Mouse (Mus musculus): ENCODE measurements around the gene Tmem132c. TPM values are rescaled to one million over a fixed set of nuclear protein-coding genes. Genes with fewer than 3 reads are reported as not detected.
A peak's percentile ranks its signal among the peaks of the same experiment; 100 is the strongest.

Tmem132c gene
- total and polyA plus RNA-seq, 2 experiments, result under 0.01 TPM; not detected in 1

DNA sequence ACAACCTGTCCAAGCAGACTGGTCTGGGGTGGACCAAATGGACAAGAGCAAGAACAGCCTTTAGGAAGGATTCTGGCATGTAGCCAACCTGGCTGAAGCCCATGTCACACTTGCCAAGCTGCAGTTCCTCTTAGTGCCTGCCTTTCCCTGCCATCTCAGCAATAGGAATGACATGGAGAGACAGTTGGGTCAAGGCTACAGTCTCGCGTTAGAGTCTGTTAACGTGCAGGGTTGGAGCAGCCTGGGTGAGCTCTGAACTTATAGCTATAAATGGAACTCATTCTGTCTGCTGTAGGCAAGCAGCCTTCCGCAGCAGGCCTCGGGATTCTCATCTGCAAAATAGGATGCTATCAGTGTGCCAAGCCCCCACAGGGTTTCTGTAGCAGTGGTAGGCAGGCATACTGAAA, 305.0 kb downstream of the Tmem132c start:
- H3K27ac ChIP-seq (replicated peaks; ENCODE audit: insufficient read depth, low read depth, low read length), result no peak overlapping the region
- H3K9ac ChIP-seq (ENCODE audit: low read depth, low read length), result no peak overlapping the region

GRCm38 (mm10) chr5:127548136-127548535, 306.5 kb downstream of the Tmem132c start:
- Histone ChIP-seq H3K4me3 (ENCODE audit: insufficient read depth, low read depth, low read length) (no peak overlapping the region), H3K79me2 (ENCODE audit: control insufficient read depth, insufficient read depth, low read length) (no peaks in the 10 kb centered on the region), H3K4me1 (ENCODE audit: control insufficient read depth, insufficient read depth, low read length) (no peaks in the 10 kb centered on the region), H3K9ac (ENCODE audit: low read depth, low read length) (no peak overlapping the region), H3K36me3 (ENCODE audit: control insufficient read depth, insufficient read depth, low read length) (no peaks in the 10 kb centered on the region), H3K27ac (replicated peaks; ENCODE audit: insufficient read depth, low read depth, low read length) (no peak overlapping the region), H3K27me3 (ENCODE audit: control insufficient read depth, insufficient read depth, low read length) (no peaks in the 10 kb centered on the region)
- no peak for DNase-seq (ENCODE audit: extremely low read depth, low read depth, low spot score)
- no peak for TF ChIP-seq CTCF (IDR thresholded peaks at IDR 0.05; ENCODE audit: low read depth, low read length)
- TF ChIP-seq POLR2A (IDR thresholded peaks at IDR 0.05; ENCODE audit: extremely low read depth, insufficient read depth, low read length), result no peak
- 73% methylated on average over 2 of the region's 2 CpGs for WGBS

More for the DNA sequence above, 305.0 kb downstream of the Tmem132c start:
- H3K27me3 ChIP-seq (ENCODE audit: control insufficient read depth, insufficient read depth, low read length), result no peaks in the 10 kb centered on the region
- H3K79me2 ChIP-seq (ENCODE audit: control insufficient read depth, insufficient read depth, low read length), result no peaks in the 10 kb centered on the region
- H3K4me3 ChIP-seq (ENCODE audit: insufficient read depth, low read depth, low read length), result no peak overlapping the region
- 86% methylated on average over 5 of the region's 5 CpGs for WGBS
- no peak for DNase-seq (ENCODE audit: extremely low read depth, low read depth, low spot score)
- no peaks in the 10 kb centered on the region for H3K4me1 ChIP-seq (ENCODE audit: control insufficient read depth, insufficient read depth, low read length)
- no peaks in the 10 kb centered on the region for H3K36me3 ChIP-seq (ENCODE audit: control insufficient read depth, insufficient read depth, low read length)
- TF ChIP-seq POLR2A (IDR thresholded peaks at IDR 0.05; ENCODE audit: extremely low read depth, insufficient read depth, low read length) (no peak), CTCF (IDR thresholded peaks at IDR 0.05; ENCODE audit: low read depth, low read length) (no peak)

- no peak overlapping the region for H3K9ac ChIP-seq (ENCODE audit: low read depth, low read length)
- H3K36me3 ChIP-seq (ENCODE audit: control insufficient read depth, insufficient read depth, low read length), result no peaks in the 10 kb centered on the region
- no peaks in the 10 kb centered on the region for H3K4me1 ChIP-seq (ENCODE audit: control insufficient read depth, insufficient read depth, low read length)
- WGBS, result 69% methylated on average over 3 of the region's 3 CpGs
- H3K79me2 ChIP-seq (ENCODE audit: control insufficient read depth, insufficient read depth, low read length), result no peaks in the 10 kb centered on the region
- no peaks in the 10 kb centered on the region for H3K27me3 ChIP-seq (ENCODE audit: control insufficient read depth, insufficient read depth, low read length)
- H3K4me3 ChIP-seq (ENCODE audit: insufficient read depth, low read depth, low read length), result no peak overlapping the region
- no peak overlapping the region for H3K27ac ChIP-seq (replicated peaks; ENCODE audit: insufficient read depth, low read depth, low read length)
- TF ChIP-seq CTCF (IDR thresholded peaks at IDR 0.05; ENCODE audit: low read depth, low read length) (no peak), POLR2A (IDR thresholded peaks at IDR 0.05; ENCODE audit: extremely low read depth, insufficient read depth, low read length) (no peak)
- DNase-seq (ENCODE audit: extremely low read depth, low read depth, low spot score), result no peak
Observed at GRCm38 (mm10) chr5:127561086-127561485, 319.5 kb downstream of the Tmem132c start.

GRCm38 (mm10) chr5:127567165-127567741, 325.6 kb downstream of the Tmem132c start:
- H3K4me3 ChIP-seq (ENCODE audit: insufficient read depth, low read depth, low read length), result no peak overlapping the region
- no peak overlapping the region for H3K9ac ChIP-seq (ENCODE audit: low read depth, low read length)
- no peak overlapping the region for H3K27ac ChIP-seq (replicated peaks; ENCODE audit: insufficient read depth, low read depth, low read length)
- TF ChIP-seq POLR2A (IDR thresholded peaks at IDR 0.05; ENCODE audit: extremely low read depth, insufficient read depth, low read length) (no peak), CTCF (IDR thresholded peaks at IDR 0.05; ENCODE audit: low read depth, low read length) (no peak)
- H3K36me3 ChIP-seq (ENCODE audit: control insufficient read depth, insufficient read depth, low read length), result no peaks in the 10 kb centered on the region
- H3K79me2 ChIP-seq (ENCODE audit: control insufficient read depth, insufficient read depth, low read length), result no peaks in the 10 kb centered on the region
- no peaks in the 10 kb centered on the region for H3K27me3 ChIP-seq (ENCODE audit: control insufficient read depth, insufficient read depth, low read length)
- 70% methylated on average over 6 of the region's 6 CpGs for WGBS
- no peaks in the 10 kb centered on the region for H3K4me1 ChIP-seq (ENCODE audit: control insufficient read depth, insufficient read depth, low read length)
- no peak for DNase-seq (ENCODE audit: extremely low read depth, low read depth, low spot score)

- Histone ChIP-seq H3K4me3 (ENCODE audit: insufficient read depth, low read depth, low read length) (no peak overlapping the region), H3K9ac (ENCODE audit: low read depth, low read length) (no peak overlapping the region), H3K27me3 (ENCODE audit: control insufficient read depth, insufficient read depth, low read length) (0 out of 2 replicates have a peak, but pooled peaks cover 3% of the 10 kb centered on the region), H3K27ac (replicated peaks; ENCODE audit: insufficient read depth, low read depth, low read length) (no peak overlapping the region), H3K36me3 (ENCODE audit: control insufficient read depth, insufficient read depth, low read length) (no peaks in the 10 kb centered on the region), H3K4me1 (ENCODE audit: control insufficient read depth, insufficient read depth, low read length) (no peaks in the 10 kb centered on the region), H3K79me2 (ENCODE audit: control insufficient read depth, insufficient read depth, low read length) (no peaks in the 10 kb centered on the region)
- 57% methylated on average over 8 of the region's 8 CpGs for WGBS
- TF ChIP-seq CTCF (IDR thresholded peaks at IDR 0.05; ENCODE audit: low read depth, low read length) (peak; percentile 49), POLR2A (IDR thresholded peaks at IDR 0.05; ENCODE audit: extremely low read depth, insufficient read depth, low read length) (no peak)
- DNase-seq (ENCODE audit: extremely low read depth, low read depth, low spot score), result no peak
Observed at GRCm38 (mm10) chr5:127577419-127577818, 335.8 kb downstream of the Tmem132c start.

DNA sequence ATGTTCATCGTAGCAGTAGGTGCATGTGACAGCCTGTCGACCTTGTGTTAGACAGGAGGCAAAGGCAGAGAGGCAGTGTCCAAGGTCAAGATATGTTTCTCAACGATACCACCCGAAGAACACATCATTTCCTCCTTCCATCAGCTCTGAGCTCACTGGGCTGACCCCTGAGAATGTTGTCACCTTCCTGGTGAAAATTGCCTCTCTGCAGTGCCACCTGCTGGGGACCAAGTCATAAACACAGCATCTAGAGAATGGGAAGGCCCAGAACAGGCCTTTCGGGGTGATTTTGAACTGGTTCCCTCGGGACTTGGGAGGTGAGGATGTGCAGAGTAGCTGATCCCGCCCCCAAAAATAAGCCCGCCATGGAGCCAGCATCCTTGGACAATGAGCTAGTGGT, 342.1 kb downstream of the Tmem132c start:
- no peak overlapping the region for H3K27ac ChIP-seq (replicated peaks; ENCODE audit: insufficient read depth, low read depth, low read length)
- no peaks in the 10 kb centered on the region for H3K27me3 ChIP-seq (ENCODE audit: control insufficient read depth, insufficient read depth, low read length)
- 82% methylated on average over 8 of the region's 8 CpGs for WGBS
- DNase-seq (ENCODE audit: extremely low read depth, low read depth, low spot score), result no peak
- peak; percentile 32; the same call in 1 of the 2 replicates for TF ChIP-seq CTCF (IDR thresholded peaks at IDR 0.05; ENCODE audit: low read depth, low read length)
- TF ChIP-seq POLR2A (IDR thresholded peaks at IDR 0.05; ENCODE audit: extremely low read depth, insufficient read depth, low read length), result no peak
- no peak overlapping the region for H3K4me3 ChIP-seq (ENCODE audit: insufficient read depth, low read depth, low read length)
- no peak overlapping the region for H3K9ac ChIP-seq (ENCODE audit: low read depth, low read length)
- no peaks in the 10 kb centered on the region for H3K36me3 ChIP-seq (ENCODE audit: control insufficient read depth, insufficient read depth, low read length)
- H3K79me2 ChIP-seq (ENCODE audit: control insufficient read depth, insufficient read depth, low read length), result no peaks in the 10 kb centered on the region
- no peaks in the 10 kb centered on the region for H3K4me1 ChIP-seq (ENCODE audit: control insufficient read depth, insufficient read depth, low read length)
